Mouse (Mus musculus) kidney, adult 2 months (tissue): ENCODE results near the gene Stk39.

ENCODE experiments used
- CTCF ChIP-seq: fragments of 200-500 bp; conservative IDR thresholded peaks from 2 replicates; pipeline ENCODE4 v1.5.1; 2011; ENCODE audit warnings: low read depth, mild to moderate bottlenecking, control low read depth, low read length, moderate library complexity, mixed read lengths; ENCODE audit not compliant: insufficient read depth, insufficient read length
- POLR2A ChIP-seq: fragments of 200-500 bp; IDR thresholded peaks from one replicate; pipeline ENCODE4 v1.6.1; 2011; ENCODE audit warnings: low read depth, low read length, control low read depth

GRCm38 (mm10) chr2:68243273-68243672, 228.8 kb downstream of the Stk39 start:
- TF ChIP-seq CTCF (no peak), POLR2A (no peak)
